ENCODE assay signal across 21 mouse cellular contexts in genomic region chr14:78651696-78652095, GRCm38 (mm10).
DNase-seq lines count a peak whose midpoint lies in the region; ATAC-seq and TF ChIP-seq lines count a peak whose summit lies in the region.
"Had no signal": no experiment of that assay in that cellular context is flagged by ENCODE, and none has a peak within 500 bp of the region (broad histone marks: within the 10 kb centered on the region; RNA-seq: fewer than 3 reads in every experiment).

No protein-coding gene starts in this region.

- no peak overlapping the region for H3K9ac ChIP-seq in liver, postnatal 0 days (replicated peaks)
- H3K9ac ChIP-seq in liver, embryonic 11.5 days (ENCODE audit: low read depth, low read length) = no peak overlapping the region
- H3K9ac ChIP-seq: embryonic facial prominence, embryonic 12.5 days; forebrain, embryonic 13.5 days; forebrain, embryonic 15.5 days; forebrain, postnatal 0 days had no signal

- no peak for ATAC-seq in liver, postnatal 0 days
- no peak for ATAC-seq in liver, embryonic 11.5 days (replicated peaks; ENCODE audit: low FRiP score)
- ATAC-seq: activated CD4-positive, CD25-positive, alpha-beta regulatory T cell, adult 4 months; forebrain, embryonic 13.5 days; forebrain, embryonic 15.5 days; forebrain, postnatal 0 days; Patski had no signal

- no peak for TF ChIP-seq CTCF in liver, postnatal 0 days (IDR thresholded peaks at IDR 0.05; ENCODE audit: low read depth)
- TF ChIP-seq CTCF in bone marrow, adult 2 months (IDR thresholded peaks at IDR 0.05; ENCODE audit: control insufficient read depth, insufficient read depth, low read length) = no peak

- TF ChIP-seq EP300 in liver, postnatal 0 days (IDR thresholded peaks at IDR 0.05; ENCODE audit: low read depth) = no peak

- H3K36me3 ChIP-seq in liver, postnatal 0 days (replicated peaks; ENCODE audit: insufficient read depth, low read length) = no peaks in the 10 kb centered on the region; the same call in 1 of the 2 replicates
- H3K36me3 ChIP-seq in liver, embryonic 11.5 days (ENCODE audit: control insufficient read depth, insufficient read depth, low read length) = no peaks in the 10 kb centered on the region
- H3K36me3 ChIP-seq: embryonic facial prominence, embryonic 10.5 days; embryonic facial prominence, embryonic 12.5 days; forebrain, embryonic 15.5 days; G1E had no signal

- H3K4me2 ChIP-seq in liver, postnatal 0 days (ENCODE audit: low read depth, low read length) = 0 out of 2 replicates have a peak overlapping the region, but pooled peaks have one; percentile 8
- H3K4me2 ChIP-seq in liver, embryonic 11.5 days = no peak overlapping the region
- H3K4me2 ChIP-seq: embryonic facial prominence, embryonic 12.5 days; forebrain, embryonic 13.5 days; forebrain, embryonic 15.5 days had no signal

- DNase-seq in liver, postnatal 0 days = no peak
- DNase-seq in liver, embryonic 11.5 days (ENCODE audit: low spot score) = no peak
- DNase-seq in testis, postnatal 10 days (ENCODE audit: low spot score) = no peak
- no peak for DNase-seq in adipocyte (ENCODE audit: low spot score)
- DNase-seq: adrenal gland, adult 2 months; adrenal gland, postnatal 10 days; adrenal gland, postnatal 25 days; cerebellum, adult 11-12 months; cerebellum, adult 2 months; cerebellum, adult 9-10 months; cerebellum, postnatal 10 days; cerebellum, postnatal 25 days; forebrain, postnatal 0 days had no signal

- 62% methylated on average over 7 of the region's 7 CpGs for WGBS in liver, postnatal 0 days (ENCODE audit: insufficient replicate concordance)
- WGBS in liver, embryonic 11.5 days = 79% methylated on average over 7 of the region's 7 CpGs
- WGBS in bone marrow, adult 2 months = 49% methylated on average over 7 of the region's 7 CpGs

- H3K27me3 ChIP-seq in liver, postnatal 0 days (ENCODE audit: insufficient read depth, low read length) = no peaks in the 10 kb centered on the region
- H3K27me3 ChIP-seq in liver, embryonic 11.5 days (replicated peaks; ENCODE audit: control insufficient read depth, insufficient read depth, low read length) = no peaks in the 10 kb centered on the region
- H3K27me3 ChIP-seq: embryonic facial prominence, embryonic 12.5 days; forebrain, embryonic 13.5 days; forebrain, embryonic 15.5 days; Patski had no signal

- no peaks in the 10 kb centered on the region for H3K9me3 ChIP-seq in liver, postnatal 0 days (ENCODE audit: low read length)
- H3K9me3 ChIP-seq in liver, embryonic 11.5 days (ENCODE audit: control insufficient read depth, low read length) = no peaks in the 10 kb centered on the region
- H3K9me3 ChIP-seq: embryonic facial prominence, embryonic 10.5 days; embryonic facial prominence, embryonic 12.5 days; forebrain, embryonic 13.5 days; forebrain, embryonic 15.5 days had no signal

- peak overlapping the region; percentile 10; the same call in 1 of the 2 replicates for H3K4me3 ChIP-seq in liver, postnatal 0 days (ENCODE audit: low read depth, low read length)
- no peak overlapping the region for H3K4me3 ChIP-seq in liver, embryonic 11.5 days (ENCODE audit: low read depth, low read length)
- peak overlapping the region; percentile 88 for H3K4me3 ChIP-seq in bone marrow, adult 2 months (replicated peaks; ENCODE audit: control insufficient read depth, low read depth, low read length)
- H3K4me3 ChIP-seq: embryonic facial prominence, embryonic 10.5 days; embryonic facial prominence, embryonic 12.5 days; forebrain, embryonic 13.5 days; forebrain, embryonic 15.5 days had no signal

- H3K27ac ChIP-seq in liver, postnatal 0 days (ENCODE audit: low read depth) = no peak overlapping the region; the same call in 1 of the 2 replicates
- H3K27ac ChIP-seq in liver, embryonic 11.5 days (ENCODE audit: low read depth, low read length) = no peak overlapping the region
- H3K27ac ChIP-seq in bone marrow, adult 2 months (ENCODE audit: control insufficient read depth, insufficient read depth, low read depth, low read length, poor library complexity) = peak overlapping the region; percentile 60; the same call in 1 of the 2 replicates
- H3K27ac ChIP-seq: embryonic facial prominence, embryonic 10.5 days; embryonic facial prominence, embryonic 12.5 days; forebrain, embryonic 13.5 days; forebrain, embryonic 15.5 days had no signal

- H3K4me1 ChIP-seq in liver, postnatal 0 days (ENCODE audit: insufficient read depth) = no peaks in the 10 kb centered on the region
- H3K4me1 ChIP-seq in liver, embryonic 11.5 days (replicated peaks; ENCODE audit: control insufficient read depth, insufficient read depth, low read length) = no peaks in the 10 kb centered on the region
- H3K4me1 ChIP-seq in bone marrow, adult 2 months (ENCODE audit: control insufficient read depth, insufficient read depth, low read length) = peaks cover 1% of the 10 kb centered on the region; the same call in 1 of the 2 replicates
- H3K4me1 ChIP-seq: embryonic facial prominence, embryonic 12.5 days; forebrain, embryonic 13.5 days; forebrain, embryonic 15.5 days had no signal

- no peak for TF ChIP-seq POLR2A in bone marrow, adult 2 months (IDR thresholded peaks at IDR 0.05; ENCODE audit: borderline replicate concordance, control insufficient read depth, low read depth, low read length)
